Mouse (Mus musculus) heart, adult 2 months (tissue): ENCODE measurements at regions not wholly inside any gene's neighbourhood (a gene's known extent, or its start where the extent isn't known, plus 50 kb on each side); places are given as distances from the start of the nearest gene placed in this dataset.

ENCODE experiments used
- CTCF ChIP-seq: fragments of 200-600 bp; IDR thresholded peaks from 2 replicates; pipeline ENCODE4 v1.8.1; 2022; ENCODE audit warnings: antibody characterized with exemption, mild to moderate bottlenecking, moderate library complexity
- EP300 ChIP-seq: fragments of 200-500 bp; IDR thresholded peaks from 2 replicates; pipeline ENCODE4 v1.6.1; 2011; ENCODE audit warnings: low read depth, low read length, control low read depth; ENCODE audit not compliant: insufficient read depth
- POLR2A ChIP-seq: fragments of 200-500 bp; IDR thresholded peaks from 2 replicates; pipeline ENCODE4 v1.6.1; 2011; ENCODE audit warnings: mild to moderate bottlenecking, low read depth, low read length, control low read depth; ENCODE audit not compliant: insufficient read depth

DNA sequence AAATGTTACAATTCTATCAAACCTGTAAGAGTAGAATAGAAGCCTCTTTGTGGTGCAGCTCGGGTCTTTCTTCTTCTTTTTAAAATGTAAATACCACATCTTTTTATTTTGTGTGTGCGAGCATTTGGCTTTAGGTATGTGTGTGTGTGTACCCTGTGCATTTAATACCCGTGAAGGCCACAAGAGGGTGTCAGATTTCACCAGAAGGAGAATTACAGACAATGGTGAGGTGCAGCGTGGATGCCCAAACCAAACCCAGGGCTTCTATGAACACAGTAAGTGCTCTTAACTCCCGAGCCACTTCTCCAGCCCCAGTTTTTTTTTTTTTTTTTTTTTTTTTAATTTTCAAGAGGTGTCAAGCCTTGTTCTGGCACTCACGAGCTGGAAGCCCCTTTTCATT, 135.0 kb upstream of the Gm17728 start:
- TF ChIP-seq POLR2A (no peak), CTCF (peak; percentile 44), EP300 (no peak)
